Mouse (Mus musculus): ENCODE data around the gene Mbnl2. TPM values are rescaled to one million over a fixed set of nuclear protein-coding genes. Genes with fewer than 3 reads are reported as not detected.
A peak's percentile ranks its signal among the peaks of the same experiment; 100 is the strongest.

The Mbnl2 gene
- total and polyA plus RNA-seq, 2 experiments from 2014 or later = 23.9 to 58.6 TPM

GRCm38 (mm10) chr14:120263380-120264135, 11.9 kb upstream of the Mbnl2 start:
- no peak overlapping the region for H3K27ac ChIP-seq (ENCODE audit: low read depth, low read length)
- H3K9ac ChIP-seq = no peak overlapping the region
- peak; percentile 52 for TF ChIP-seq CTCF (IDR thresholded peaks at IDR 0.05; ENCODE audit: low read depth)
- H3K4me1 ChIP-seq (ENCODE audit: insufficient read depth) = no peaks in the 10 kb centered on the region
- ATAC-seq = no peak
- H3K4me3 ChIP-seq (ENCODE audit: low read depth, low read length) = no peak overlapping the region
- H3K4me2 ChIP-seq (ENCODE audit: low read depth) = no peak overlapping the region
- no peaks in the 10 kb centered on the region for H3K9me3 ChIP-seq (ENCODE audit: low read length)
- H3K27me3 ChIP-seq (ENCODE audit: insufficient read depth, low read length) = no peaks in the 10 kb centered on the region
- H3K36me3 ChIP-seq (ENCODE audit: insufficient read depth) = no peaks in the 10 kb centered on the region
- no peak for DNase-seq
- WGBS = 72% methylated on average over 11 of the region's 11 CpGs

GRCm38 (mm10) chr14:120265886-120266285, 9.6 kb upstream of the Mbnl2 start:
- Histone ChIP-seq H3K9ac (no peak overlapping the region), H3K4me1 (ENCODE audit: insufficient read depth) (no peaks in the 10 kb centered on the region), H3K36me3 (ENCODE audit: insufficient read depth) (no peaks in the 10 kb centered on the region), H3K4me2 (ENCODE audit: low read depth) (no peak overlapping the region), H3K27ac (ENCODE audit: low read depth, low read length) (no peak overlapping the region), H3K27me3 (ENCODE audit: insufficient read depth, low read length) (no peaks in the 10 kb centered on the region), H3K9me3 (ENCODE audit: low read length) (no peaks in the 10 kb centered on the region), H3K4me3 (ENCODE audit: low read depth, low read length) (no peak overlapping the region)
- ATAC-seq (no peak), DNase-seq (no peak)
- TF ChIP-seq CTCF (IDR thresholded peaks at IDR 0.05; ENCODE audit: low read depth) = no peak

GRCm38 (mm10) chr14:120267130-120267529, 8.3 kb upstream of the Mbnl2 start:
- Histone ChIP-seq H3K27ac (ENCODE audit: low read depth, low read length) (no peak overlapping the region), H3K4me3 (ENCODE audit: low read depth, low read length) (no peak overlapping the region), H3K9ac (no peak overlapping the region), H3K9me3 (ENCODE audit: low read length) (no peaks in the 10 kb centered on the region), H3K4me1 (ENCODE audit: insufficient read depth) (no peaks in the 10 kb centered on the region), H3K4me2 (ENCODE audit: low read depth) (no peak overlapping the region), H3K36me3 (ENCODE audit: insufficient read depth) (no peaks in the 10 kb centered on the region), H3K27me3 (ENCODE audit: insufficient read depth, low read length) (no peaks in the 10 kb centered on the region)
- WGBS = 88% methylated on average over 4 of the region's 4 CpGs
- DNase-seq (no peak), ATAC-seq (no peak)
- TF ChIP-seq CTCF (IDR thresholded peaks at IDR 0.05; ENCODE audit: low read depth) = no peak

GRCm38 (mm10) chr14:120270031-120270430, 5.4 kb upstream of the Mbnl2 start:
- Histone ChIP-seq H3K36me3 (ENCODE audit: insufficient read depth) (no peaks in the 10 kb centered on the region), H3K9me3 (ENCODE audit: low read length) (no peaks in the 10 kb centered on the region), H3K4me1 (ENCODE audit: insufficient read depth) (0 out of 2 replicates have a peak, but pooled peaks cover 5% of the 10 kb centered on the region), H3K4me3 (ENCODE audit: low read depth, low read length) (no peak overlapping the region), H3K27me3 (ENCODE audit: insufficient read depth, low read length) (no peaks in the 10 kb centered on the region), H3K9ac (no peak overlapping the region), H3K4me2 (ENCODE audit: low read depth) (no peak overlapping the region), H3K27ac (ENCODE audit: low read depth, low read length) (no peak overlapping the region)
- DNase-seq = no peak
- 88% methylated on average over 3 of the region's 3 CpGs for WGBS
- no peak for ATAC-seq
- no peak for TF ChIP-seq CTCF (IDR thresholded peaks at IDR 0.05; ENCODE audit: low read depth)

- Histone ChIP-seq H3K36me3 (ENCODE audit: insufficient read depth) (no peaks in the 10 kb centered on the region), H3K4me1 (ENCODE audit: insufficient read depth) (0 out of 2 replicates have a peak, but pooled peaks cover 5% of the 10 kb centered on the region), H3K4me2 (ENCODE audit: low read depth) (no peak overlapping the region), H3K27me3 (ENCODE audit: insufficient read depth, low read length) (no peaks in the 10 kb centered on the region), H3K9me3 (ENCODE audit: low read length) (no peaks in the 10 kb centered on the region), H3K4me3 (ENCODE audit: low read depth, low read length) (no peak overlapping the region), H3K27ac (ENCODE audit: low read depth, low read length) (no peak overlapping the region), H3K9ac (no peak overlapping the region)
- 80% methylated on average over 4 of the region's 4 CpGs for WGBS
- no peak for ATAC-seq
- no peak for TF ChIP-seq CTCF (IDR thresholded peaks at IDR 0.05; ENCODE audit: low read depth)
- no peak for DNase-seq
Observed at GRCm38 (mm10) chr14:120270633-120271032, 4.8 kb upstream of the Mbnl2 start.

GRCm38 (mm10) chr14:120271096-120271495, 4.4 kb upstream of the Mbnl2 start:
- no peaks in the 10 kb centered on the region for H3K9me3 ChIP-seq (ENCODE audit: low read length)
- 88% methylated on average over 8 of the region's 8 CpGs for WGBS
- H3K4me2 ChIP-seq (ENCODE audit: low read depth) = no peak overlapping the region
- no peak for DNase-seq
- ATAC-seq = no peak
- TF ChIP-seq CTCF (IDR thresholded peaks at IDR 0.05; ENCODE audit: low read depth) = no peak
- H3K27ac ChIP-seq (ENCODE audit: low read depth, low read length) = no peak overlapping the region
- 0 out of 2 replicates have a peak, but pooled peaks cover 5% of the 10 kb centered on the region for H3K4me1 ChIP-seq (ENCODE audit: insufficient read depth)
- H3K36me3 ChIP-seq (ENCODE audit: insufficient read depth) = no peaks in the 10 kb centered on the region
- H3K9ac ChIP-seq = no peak overlapping the region
- no peak overlapping the region for H3K4me3 ChIP-seq (ENCODE audit: low read depth, low read length)
- no peaks in the 10 kb centered on the region for H3K27me3 ChIP-seq (ENCODE audit: insufficient read depth, low read length)

- TF ChIP-seq CTCF (IDR thresholded peaks at IDR 0.05; ENCODE audit: low read depth) = no peak
- Histone ChIP-seq H3K27me3 (ENCODE audit: insufficient read depth, low read length) (no peaks in the 10 kb centered on the region), H3K9me3 (ENCODE audit: low read length) (no peaks in the 10 kb centered on the region), H3K9ac (no peak overlapping the region), H3K4me3 (ENCODE audit: low read depth, low read length) (no peak overlapping the region), H3K36me3 (ENCODE audit: insufficient read depth) (no peaks in the 10 kb centered on the region), H3K27ac (ENCODE audit: low read depth, low read length) (no peak overlapping the region), H3K4me2 (ENCODE audit: low read depth) (no peak overlapping the region), H3K4me1 (ENCODE audit: insufficient read depth) (peaks cover 17% of the 10 kb centered on the region)
- 51% methylated on average over 5 of the region's 5 CpGs for WGBS
- ATAC-seq = no peak
- no peak for DNase-seq
Observed at GRCm38 (mm10) chr14:120273766-120274165, 1.7 kb upstream of the Mbnl2 start.
